Mouse (Mus musculus): Measurements from ENCODE around the gene Suco. TPM values are rescaled to one million over a fixed set of nuclear protein-coding genes. Genes with fewer than 3 reads are reported as not detected.

Gene Suco
- 13.3 and 14.7 TPM in 2 replicates for polyA plus RNA-seq (2012; rRNA removed)

DNA sequence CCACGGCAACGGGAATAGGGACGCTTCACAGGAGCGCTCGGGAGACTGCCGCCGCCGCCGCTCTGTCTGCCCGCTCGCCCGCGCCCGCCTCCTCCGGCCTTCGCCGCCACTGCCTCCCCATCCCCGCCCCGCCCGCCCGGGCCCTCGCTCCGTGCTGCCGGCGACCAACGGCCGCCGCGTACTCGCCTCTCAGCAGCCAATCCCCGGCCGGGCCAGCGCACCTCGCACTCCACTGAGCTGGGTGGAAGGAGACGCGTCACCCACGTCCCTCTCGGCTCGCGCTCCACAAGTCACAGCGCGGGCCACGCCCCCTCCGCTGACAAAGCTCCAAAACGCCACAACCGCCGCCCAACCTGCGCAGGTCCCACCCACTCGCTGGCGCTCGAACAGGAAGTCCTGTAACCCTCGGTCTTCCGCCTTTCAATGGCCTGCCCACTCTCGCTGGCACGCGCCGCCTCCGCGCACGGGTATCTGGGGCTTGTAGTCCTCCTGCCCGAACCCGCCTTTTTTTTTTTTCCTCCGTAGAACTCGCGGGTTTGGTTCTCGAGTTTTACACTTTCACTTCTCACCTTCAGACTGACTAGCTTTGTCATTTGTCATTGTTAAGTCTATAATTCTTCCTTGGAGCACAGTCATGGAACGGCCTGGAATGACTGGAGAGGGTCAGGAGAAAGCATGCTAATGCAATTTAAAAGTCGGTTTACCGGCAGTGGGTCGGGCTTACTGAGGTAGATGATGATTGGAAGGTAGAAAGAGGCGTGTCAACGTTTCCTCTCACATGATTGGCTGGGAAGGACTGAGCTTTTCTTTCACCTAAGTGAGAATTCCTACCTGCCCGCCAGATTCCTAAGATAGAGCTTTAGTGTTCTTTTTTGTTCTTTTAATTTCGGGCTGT is at the start of gene Suco:
Suco (minus strand) TSS at position 130 of the 895 bp plus-strand sequence.
- H3K4me1 ChIP-seq (ENCODE audit: control insufficient read depth, insufficient read depth, low read length): peaks cover 2% of the 10 kb centered on the region; the same call in 1 of the 2 replicates
- peak; percentile 83 for TF ChIP-seq POLR2A (IDR thresholded peaks at IDR 0.05; ENCODE audit: extremely low read depth, insufficient read depth, low read length)
- no peak for TF ChIP-seq CTCF (IDR thresholded peaks at IDR 0.05; ENCODE audit: extremely low read depth, insufficient read depth, low read length)
- H3K27ac ChIP-seq (ENCODE audit: insufficient read depth, low read length): peak within 1 kb of the TSS; percentile 72; the same call in 1 of the 2 replicates
- peak within 1 kb of the TSS; percentile 55 for H3K4me3 ChIP-seq (ENCODE audit: insufficient read depth, low read length)

DNA sequence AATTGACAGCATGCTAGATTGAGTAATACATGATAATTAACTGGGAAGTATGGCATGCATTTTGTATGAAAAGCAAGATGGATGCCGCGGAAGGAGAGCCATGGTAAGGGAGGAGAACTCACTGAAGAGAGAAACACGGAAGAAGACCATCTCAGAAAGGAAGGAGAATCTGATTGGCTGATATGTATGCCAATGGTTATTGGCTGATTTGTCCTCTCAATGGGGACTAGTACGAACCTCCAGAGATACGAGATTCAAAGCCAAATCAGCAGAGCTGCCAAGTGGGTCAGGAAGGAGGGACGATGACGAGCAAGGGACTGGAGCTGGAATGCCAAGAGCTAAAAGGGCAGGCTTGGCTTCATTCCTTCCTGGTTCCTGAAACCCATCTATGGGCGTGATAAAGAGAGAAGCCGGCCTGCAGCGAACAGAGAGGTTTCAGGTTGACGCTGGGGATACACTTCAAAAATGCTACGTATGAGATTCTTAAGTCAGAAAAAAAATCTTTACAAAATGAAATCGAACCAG is 48.9 kb upstream of the Suco start:
- H3K4me3 ChIP-seq (ENCODE audit: insufficient read depth, low read length): no peak overlapping the region
- no peaks in the 10 kb centered on the region for H3K4me1 ChIP-seq (ENCODE audit: control insufficient read depth, insufficient read depth, low read length)
- no peak for TF ChIP-seq CTCF (IDR thresholded peaks at IDR 0.05; ENCODE audit: extremely low read depth, insufficient read depth, low read length)
- no peak for TF ChIP-seq POLR2A (IDR thresholded peaks at IDR 0.05; ENCODE audit: extremely low read depth, insufficient read depth, low read length)
- H3K27ac ChIP-seq (ENCODE audit: insufficient read depth, low read length): no peak overlapping the region

- Histone ChIP-seq H3K4me3 (ENCODE audit: insufficient read depth, low read length) (no peak overlapping the region), H3K27ac (ENCODE audit: insufficient read depth, low read length) (no peak overlapping the region)
- no peak for TF ChIP-seq CTCF (IDR thresholded peaks at IDR 0.05; ENCODE audit: extremely low read depth, insufficient read depth, low read length)
- TF ChIP-seq POLR2A (IDR thresholded peaks at IDR 0.05; ENCODE audit: extremely low read depth, insufficient read depth, low read length): no peak
Measured at GRCm38 (mm10) chr1:161924321-161924720, 47.8 kb upstream of the Suco start.

GRCm38 (mm10) chr1:161921928-161922327 is 45.4 kb upstream of the Suco start:
- no peaks in the 10 kb centered on the region for H3K4me1 ChIP-seq (ENCODE audit: control insufficient read depth, insufficient read depth, low read length)
- H3K4me3 ChIP-seq (ENCODE audit: insufficient read depth, low read length): no peak overlapping the region
- H3K27ac ChIP-seq (ENCODE audit: insufficient read depth, low read length): no peak overlapping the region
- TF ChIP-seq POLR2A (IDR thresholded peaks at IDR 0.05; ENCODE audit: extremely low read depth, insufficient read depth, low read length): no peak

More at GRCm38 (mm10) chr1:161924321-161924720, 47.8 kb upstream of the Suco start:
- H3K4me1 ChIP-seq (ENCODE audit: control insufficient read depth, insufficient read depth, low read length): no peaks in the 10 kb centered on the region

DNA sequence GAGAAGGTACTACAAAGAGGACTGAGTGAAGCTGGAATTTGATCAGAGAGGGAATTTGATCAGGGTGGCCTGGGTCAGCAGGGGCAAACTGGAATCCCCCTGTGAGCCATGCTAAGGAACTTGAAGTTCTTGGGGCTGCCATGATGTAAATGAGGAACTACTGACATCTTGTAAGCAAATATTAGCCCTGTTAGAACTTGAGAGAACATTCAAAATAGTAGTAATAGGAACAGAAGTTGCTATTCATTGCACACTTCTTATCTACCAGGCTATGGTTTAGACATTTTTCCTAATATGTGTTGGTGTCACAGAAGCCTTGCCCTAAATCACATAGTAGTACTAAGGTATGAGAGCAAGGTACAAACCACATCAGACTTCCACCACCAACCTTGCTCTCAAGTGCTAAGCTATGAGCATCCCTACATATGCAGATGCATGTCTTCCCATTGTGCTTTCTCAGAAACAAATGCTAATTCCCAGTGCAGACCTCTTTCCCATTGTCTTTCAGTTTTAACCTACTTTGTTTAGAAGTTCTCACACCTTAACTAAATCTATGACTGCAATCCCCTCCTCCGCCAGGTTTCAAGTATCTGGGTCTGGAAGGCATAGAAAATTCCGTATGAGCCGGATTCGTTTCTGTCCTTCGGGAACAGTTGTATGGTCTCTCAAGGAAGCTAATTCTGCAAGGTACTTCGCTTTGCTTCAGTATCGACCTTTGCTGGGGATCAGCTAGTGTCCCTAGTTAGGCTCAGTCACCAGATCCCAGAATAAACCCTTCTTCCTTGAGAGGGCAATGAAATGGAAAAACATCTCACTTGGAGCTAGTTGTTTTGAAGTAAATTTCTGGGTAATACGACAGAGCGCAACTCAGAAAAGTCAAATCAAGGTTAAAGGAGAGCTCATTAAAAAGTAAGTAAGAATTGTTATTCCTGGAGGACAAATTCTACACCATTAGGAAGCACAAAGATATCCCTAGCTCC is 44.3 kb upstream of the Suco start:
- TF ChIP-seq POLR2A (IDR thresholded peaks at IDR 0.05; ENCODE audit: extremely low read depth, insufficient read depth, low read length): no peak
- TF ChIP-seq CTCF (IDR thresholded peaks at IDR 0.05; ENCODE audit: extremely low read depth, insufficient read depth, low read length): no peak
- H3K27ac ChIP-seq (ENCODE audit: insufficient read depth, low read length): no peak overlapping the region
- no peaks in the 10 kb centered on the region for H3K4me1 ChIP-seq (ENCODE audit: control insufficient read depth, insufficient read depth, low read length)
- no peak overlapping the region for H3K4me3 ChIP-seq (ENCODE audit: insufficient read depth, low read length)

DNA sequence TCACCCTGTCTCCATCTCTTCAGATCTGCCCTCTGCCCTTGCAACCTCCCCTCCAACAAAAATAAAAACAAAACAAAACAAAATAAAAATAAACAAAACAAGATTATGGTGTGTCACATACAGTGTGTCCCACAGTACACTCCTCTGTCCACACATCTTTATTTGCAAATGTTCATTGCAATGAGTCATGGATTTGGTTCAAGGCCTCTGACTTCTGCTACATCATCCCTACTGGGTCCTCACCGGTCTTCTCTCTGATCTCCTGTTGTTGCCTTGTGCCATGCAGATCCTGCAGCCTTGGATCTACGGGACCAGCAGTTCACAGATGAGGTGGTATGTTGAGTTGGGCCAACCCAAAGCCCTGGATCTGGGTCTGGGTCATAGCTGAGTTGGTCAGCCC is 43.1 kb upstream of the Suco start:
- Histone ChIP-seq H3K4me1 (ENCODE audit: control insufficient read depth, insufficient read depth, low read length) (no peaks in the 10 kb centered on the region), H3K27ac (ENCODE audit: insufficient read depth, low read length) (no peak overlapping the region), H3K4me3 (ENCODE audit: insufficient read depth, low read length) (no peak overlapping the region)
- TF ChIP-seq CTCF (IDR thresholded peaks at IDR 0.05; ENCODE audit: extremely low read depth, insufficient read depth, low read length): no peak
- TF ChIP-seq POLR2A (IDR thresholded peaks at IDR 0.05; ENCODE audit: extremely low read depth, insufficient read depth, low read length): no peak

GRCm38 (mm10) chr1:161918682-161919372 is 42.3 kb upstream of the Suco start:
- Histone ChIP-seq H3K27ac (ENCODE audit: insufficient read depth, low read length) (no peak overlapping the region), H3K4me3 (ENCODE audit: insufficient read depth, low read length) (no peak overlapping the region), H3K4me1 (ENCODE audit: control insufficient read depth, insufficient read depth, low read length) (no peaks in the 10 kb centered on the region)
- TF ChIP-seq POLR2A (IDR thresholded peaks at IDR 0.05; ENCODE audit: extremely low read depth, insufficient read depth, low read length) (no peak), CTCF (IDR thresholded peaks at IDR 0.05; ENCODE audit: extremely low read depth, insufficient read depth, low read length) (no peak)

DNA sequence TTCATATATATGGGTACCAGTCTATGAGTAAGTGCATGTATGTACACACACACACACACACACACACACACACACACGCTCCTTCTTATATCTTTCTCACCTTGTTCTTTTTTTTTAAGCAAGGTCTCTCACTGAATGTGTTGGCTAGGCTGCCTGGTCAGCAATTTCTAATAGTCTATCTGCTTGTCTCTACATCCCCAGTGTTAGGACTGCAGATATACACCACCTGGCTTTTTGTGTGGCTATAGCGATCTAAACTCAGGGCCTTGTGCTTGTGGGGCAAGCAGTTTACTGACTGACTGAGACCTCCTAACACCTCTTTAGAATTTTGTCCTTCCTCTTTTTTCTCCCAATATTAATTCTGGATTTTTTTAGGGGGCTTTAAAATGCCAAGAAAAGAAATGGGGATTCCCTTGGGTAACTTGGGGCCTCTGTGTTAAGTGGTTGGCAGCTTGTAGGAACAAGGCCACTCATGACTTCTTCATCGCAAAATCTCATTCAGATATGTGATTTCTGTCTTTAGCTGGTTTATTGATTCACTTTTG is 41.5 kb upstream of the Suco start:
- no peak for TF ChIP-seq CTCF (IDR thresholded peaks at IDR 0.05; ENCODE audit: extremely low read depth, insufficient read depth, low read length)
- no peak for TF ChIP-seq POLR2A (IDR thresholded peaks at IDR 0.05; ENCODE audit: extremely low read depth, insufficient read depth, low read length)
- Histone ChIP-seq H3K4me3 (ENCODE audit: insufficient read depth, low read length) (no peak overlapping the region), H3K4me1 (ENCODE audit: control insufficient read depth, insufficient read depth, low read length) (no peaks in the 10 kb centered on the region), H3K27ac (ENCODE audit: insufficient read depth, low read length) (no peak overlapping the region)
